Mouse (Mus musculus) ES-E14 (cell line): ENCODE measurements around the gene Lrg1. TPM values are rescaled to one million over a fixed set of nuclear protein-coding genes. Genes with fewer than 3 reads are reported as not detected.

Experiments
- DNase-seq: peaks from one replicate; pipeline ENCODE4 v3.0.0-alpha.2; 2013; ENCODE audit warnings: low read depth, low spot score
- H3K27ac ChIP-seq: 2 replicates; pipeline ENCODE4 v1.5.1; 2012; ENCODE audit warnings: low read depth, mild to moderate bottlenecking, low read length, moderate library complexity, mixed read lengths; ENCODE audit not compliant: poor library complexity, insufficient read depth, severe bottlenecking
- H3K36me3 ChIP-seq: 2 replicates; pipeline ENCODE4 v1.6.1; 2012; ENCODE audit warnings: mild to moderate bottlenecking, low read length, moderate library complexity, mixed read lengths; ENCODE audit not compliant: control insufficient read depth, poor library complexity, insufficient read depth, severe bottlenecking
- H3K4me1 ChIP-seq, 2 experiments: fragments of 150-350 bp in 1 of 2; sonication (generic) in 1 of 2; 2 replicates each; pipeline ENCODE4 v1.6.1; 2012; ENCODE audit warnings: low read length in 2 of 2, mild to moderate bottlenecking in 1 of 2, mixed read lengths in 1 of 2; ENCODE audit not compliant: control insufficient read depth in 2 of 2, insufficient read depth in 2 of 2, poor library complexity in 1 of 2
- H3K4me3 ChIP-seq, 2 experiments: fragments of 150-350 bp in 1 of 2; sonication (generic) in 1 of 2; 2 replicates each; pipeline ENCODE4 v1.5.1; 2012; ENCODE audit warnings: low read length in 2 of 2, low read depth in 1 of 2, mild to moderate bottlenecking in 1 of 2, mixed read lengths in 1 of 2; ENCODE audit not compliant: insufficient read depth in 1 of 2, poor library complexity in 1 of 2, severe bottlenecking in 1 of 2
- H3K9ac ChIP-seq: 2 replicates; pipeline ENCODE4 v1.6.1; 2012; ENCODE audit warnings: low read depth, mild to moderate bottlenecking, low read length, mixed read lengths; ENCODE audit not compliant: poor library complexity, insufficient read depth, severe bottlenecking
- H3K9me3 ChIP-seq: fragments of 150-350 bp; sonication (generic); 2 replicates; pipeline ENCODE4 v1.6.1; 2012; ENCODE audit warnings: low read depth, mild to moderate bottlenecking, low read length; ENCODE audit not compliant: control insufficient read depth, insufficient read depth
- CHD2 ChIP-seq: IDR thresholded peaks from 2 replicates; pipeline ENCODE4 v1.6.1; 2014; ENCODE audit warnings: mild to moderate bottlenecking, low read depth, low read length, inconsistent platforms
- HCFC1 ChIP-seq: IDR thresholded peaks from 2 replicates; pipeline ENCODE4 v1.6.1; 2012; ENCODE audit warnings: low read length, inconsistent platforms, borderline replicate concordance; ENCODE audit not compliant: insufficient read depth
- MAFK ChIP-seq: IDR thresholded peaks from 2 replicates; pipeline ENCODE4 v1.6.1; 2014; ENCODE audit warnings: mild to moderate bottlenecking, low read depth, low read length, inconsistent platforms; ENCODE audit not compliant: insufficient read depth
- ZC3H11A ChIP-seq: IDR thresholded peaks from 2 replicates; pipeline ENCODE4 v1.6.1; 2012; ENCODE audit warnings: low read depth, mild to moderate bottlenecking, inconsistent platforms, low read length, borderline replicate concordance
- ZNF384 ChIP-seq: IDR thresholded peaks from 2 replicates; pipeline ENCODE4 v1.6.1; 2012; ENCODE audit warnings: low read depth, low read length, inconsistent platforms
- in situ Hi-C, 2 experiments: fragments of 600-800 bp; cut with MboI; formaldehyde crosslinking; loops; one replicate each; pipeline ENCODE4 v1.15.1; 2025; ENCODE audit warnings: low sequenced_read_pairs in 2 of 2, inconsistent platforms in 1 of 2; ENCODE audit not compliant: unreplicated experiment in 2 of 2
- total RNA-seq: library from RNA; depleted of rRNA; stranded (reverse); fragments of 300-350 nt; gene quantifications from 2 replicates; pipeline ENCODE4 v1.2.3, GENCODE M21; 2012

Lrg1 gene
- total RNA-seq, 1 experiment, result not detected

GRCm38 (mm10) chr17:56139355-56139754 is 17.6 kb upstream of the Lrg1 start:
- Histone ChIP-seq H3K4me3 (peak overlapping the region; percentile 71 to 87), H3K36me3 (no peaks in the 10 kb centered on the region), H3K4me1 (peaks cover 0 to 7% of the 10 kb centered on the region in 2 experiments; a peak in 1 of 4 replicates), H3K9ac (no peak overlapping the region), H3K9me3 (no peaks in the 10 kb centered on the region), H3K27ac (no peak overlapping the region)
- DNase-seq, result no peak
- TF ChIP-seq ZC3H11A (no peak), HCFC1 (no peak), ZNF384 (no peak), CHD2 (no peak)
- in situ Hi-C loops, result no loop called here

GRCm38 (mm10) chr17:56137839-56138613 is 16.2 kb upstream of the Lrg1 start:
- Histone ChIP-seq H3K4me1 (peaks cover 0 to 11% of the 10 kb centered on the region in 2 experiments; a peak in 2 of 4 replicates), H3K4me3 (peak overlapping the region; percentile 10 to 35; a peak in 3 of 4 replicates), H3K36me3 (no peaks in the 10 kb centered on the region), H3K9ac (no peak overlapping the region), H3K27ac (no peak overlapping the region), H3K9me3 (no peaks in the 10 kb centered on the region)
- TF ChIP-seq ZC3H11A (no peak), HCFC1 (peak; percentile 84)
- in situ Hi-C loops, result no loop called here
- DNase-seq, result no peak

- Histone ChIP-seq H3K36me3 (no peaks in the 10 kb centered on the region), H3K27ac (no peak overlapping the region), H3K4me3 (no peak overlapping the region), H3K9ac (no peak overlapping the region), H3K4me1 (peaks cover 0 to 16% of the 10 kb centered on the region in 2 experiments; a peak in 2 of 4 replicates), H3K9me3 (no peaks in the 10 kb centered on the region)
- DNase-seq, result no peak
- in situ Hi-C loops, result no loop called here
- TF ChIP-seq MAFK, result no peak
- no peak for TF ChIP-seq ZC3H11A
- TF ChIP-seq HCFC1, result no peak
- TF ChIP-seq ZNF384, result no peak
- no peak for TF ChIP-seq CHD2
Observed at GRCm38 (mm10) chr17:56136558-56136957, 14.8 kb upstream of the Lrg1 start.

GRCm38 (mm10) chr17:56134463-56134971 is 12.7 kb upstream of the Lrg1 start:
- in situ Hi-C loops, result no loop called here
- H3K36me3 ChIP-seq, result no peaks in the 10 kb centered on the region
- no peaks in the 10 kb centered on the region for H3K9me3 ChIP-seq
- TF ChIP-seq ZNF384 (no peak), MAFK (no peak), CHD2 (no peak), HCFC1 (no peak), ZC3H11A (no peak)
- peak overlapping the region; percentile 21 to 44; a peak in 2 of 4 replicates for H3K4me3 ChIP-seq
- no peak overlapping the region for H3K9ac ChIP-seq
- peak; percentile 40 for DNase-seq
- no peak overlapping the region for H3K27ac ChIP-seq
- peaks cover 0 to 17% of the 10 kb centered on the region in 2 experiments; a peak in 2 of 4 replicates for H3K4me1 ChIP-seq
